Mouse (Mus musculus): ENCODE results near the gene Pxdn. TPM values are rescaled to one million over a fixed set of nuclear protein-coding genes. Genes with fewer than 3 reads are reported as not detected.
A peak's percentile ranks its signal among the peaks of the same experiment; 100 is the strongest.

Pxdn gene
- total RNA-seq, 2 experiments from 2014 or later = 61.1 to 68.1 TPM

DNA sequence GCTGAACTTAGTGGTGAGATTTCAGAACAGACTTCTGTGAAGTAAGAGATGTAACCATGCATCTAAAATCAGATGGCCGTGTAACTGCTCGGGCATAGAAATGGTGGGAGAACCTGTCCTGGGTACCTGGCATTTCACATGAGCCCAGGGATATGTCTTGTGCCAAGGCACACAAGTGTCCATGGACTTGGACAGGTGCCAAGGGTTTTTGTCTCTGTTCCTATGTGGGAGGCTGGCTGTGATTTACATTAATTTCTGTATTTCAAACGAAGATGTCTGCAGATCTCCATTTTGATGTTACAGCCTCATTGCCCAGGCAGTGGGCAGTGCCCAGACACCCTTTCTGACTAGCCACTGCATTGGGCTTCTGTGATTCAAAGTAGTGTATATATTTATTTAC is 79.7 kb downstream of the Pxdn start:
- no peak for DNase-seq (ENCODE audit: extremely low spot score in 1 of 2, low spot score in 1 of 2)

DNA sequence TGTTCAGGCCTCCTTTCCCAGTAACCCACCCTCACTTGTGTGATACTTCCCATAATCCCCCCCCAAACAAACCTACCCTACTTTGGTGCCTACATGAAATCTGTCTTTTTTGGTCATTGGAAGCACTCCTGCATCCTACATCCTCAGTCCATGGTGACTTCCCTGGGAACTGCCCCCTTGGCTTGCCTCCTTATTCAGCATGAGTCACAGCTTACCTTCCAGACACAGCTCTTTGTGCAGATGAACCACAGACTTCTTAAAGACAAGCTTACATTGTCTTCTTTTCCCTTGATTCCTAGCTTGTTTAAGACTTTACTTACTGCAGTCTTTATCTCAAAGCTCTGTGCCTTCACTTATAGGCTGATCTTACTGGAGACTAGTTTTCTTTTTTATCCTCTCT is 83.0 kb downstream of the Pxdn start:
- no peak for DNase-seq (ENCODE audit: extremely low spot score in 1 of 2, low spot score in 1 of 2)

DNA sequence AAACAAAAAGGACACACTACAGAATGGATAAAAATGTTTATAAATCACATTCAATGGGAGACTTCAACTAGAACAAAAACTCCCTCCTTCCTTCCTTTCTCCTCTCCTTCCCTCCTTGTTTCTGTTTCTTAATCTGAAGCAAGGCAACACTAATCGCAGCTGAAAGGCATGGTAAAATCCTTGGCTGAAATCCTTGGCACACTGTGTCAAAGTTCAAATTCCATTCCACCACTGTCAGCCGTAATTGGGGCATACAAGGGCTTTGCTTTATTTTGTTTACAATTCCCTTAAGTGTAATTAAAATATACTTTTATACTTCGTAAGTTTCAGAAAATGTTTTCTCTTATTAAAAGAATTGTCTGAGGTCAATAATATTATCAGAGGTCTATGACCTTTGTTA is 86.1 kb downstream of the Pxdn start:
- no peak for DNase-seq (ENCODE audit: extremely low spot score in 1 of 2, low spot score in 1 of 2)

- no peak for DNase-seq (ENCODE audit: extremely low spot score in 1 of 2, low spot score in 1 of 2)
These were observed 86.9 kb downstream of the Pxdn start for GRCm38 (mm10) chr12:30024264-30024825.

DNA sequence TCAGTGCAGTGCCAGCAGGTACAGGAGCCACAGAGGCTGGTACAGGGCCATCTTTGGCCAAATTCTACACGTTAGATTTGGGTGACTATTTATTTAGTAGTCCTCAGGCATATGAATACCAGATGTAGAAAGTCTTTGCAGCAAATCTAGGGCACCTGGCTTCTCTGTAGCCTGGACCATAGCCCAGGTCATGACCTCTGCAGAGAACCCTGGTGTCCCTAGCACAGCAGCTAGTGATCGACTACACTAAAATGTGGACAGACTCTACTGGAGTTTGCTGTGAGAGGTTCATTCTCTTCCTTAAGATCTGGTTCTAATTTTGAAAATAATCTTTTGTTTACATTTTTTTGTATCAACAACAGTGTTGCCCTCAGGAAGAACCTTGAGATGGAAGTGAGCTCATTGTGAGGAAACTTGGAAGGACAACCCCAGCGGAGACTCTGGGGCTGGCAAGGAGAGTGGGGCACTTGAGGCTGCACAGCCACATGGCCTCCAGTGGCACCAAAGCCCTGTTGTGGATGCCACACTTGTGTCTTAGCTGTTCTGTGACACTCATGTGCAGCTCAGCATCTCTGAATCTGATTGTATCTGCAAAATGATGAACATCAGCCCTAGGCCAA is 90.4 kb downstream of the Pxdn start:
- DNase-seq (ENCODE audit: extremely low spot score in 1 of 2, low spot score in 1 of 2) = no peak

DNA sequence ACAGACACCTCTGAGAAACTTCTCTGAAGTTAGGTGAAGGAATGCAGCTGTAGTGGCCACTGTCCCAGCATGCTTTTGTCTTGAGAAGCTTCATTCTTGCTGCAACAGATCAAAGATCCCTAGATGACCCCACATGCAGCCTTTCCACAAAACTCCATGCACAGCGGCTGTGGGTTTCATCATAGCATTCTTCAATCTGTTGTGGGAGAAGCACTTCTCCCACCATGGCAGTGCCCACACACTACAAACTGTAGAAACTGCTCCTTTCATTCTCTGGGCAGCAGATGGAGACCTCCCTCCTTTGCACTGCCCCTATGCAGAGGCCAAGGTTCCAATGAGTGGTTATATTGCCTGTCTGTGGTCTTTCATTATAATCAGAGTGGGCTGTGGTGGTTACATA is 91.7 kb downstream of the Pxdn start:
- DNase-seq (ENCODE audit: extremely low spot score in 1 of 2, low spot score in 1 of 2) = no peak

- no peak for DNase-seq (ENCODE audit: extremely low spot score in 1 of 2, low spot score in 1 of 2)
These were observed 93.2 kb downstream of the Pxdn start for GRCm38 (mm10) chr12:30030571-30030970.

GRCm38 (mm10) chr12:30034681-30035080 is 97.3 kb downstream of the Pxdn start:
- no peak for DNase-seq (ENCODE audit: extremely low spot score in 1 of 2, low spot score in 1 of 2)

GRCm38 (mm10) chr12:30035406-30035805 is 98.0 kb downstream of the Pxdn start:
- no peak for DNase-seq (ENCODE audit: extremely low spot score in 1 of 2, low spot score in 1 of 2)

DNA sequence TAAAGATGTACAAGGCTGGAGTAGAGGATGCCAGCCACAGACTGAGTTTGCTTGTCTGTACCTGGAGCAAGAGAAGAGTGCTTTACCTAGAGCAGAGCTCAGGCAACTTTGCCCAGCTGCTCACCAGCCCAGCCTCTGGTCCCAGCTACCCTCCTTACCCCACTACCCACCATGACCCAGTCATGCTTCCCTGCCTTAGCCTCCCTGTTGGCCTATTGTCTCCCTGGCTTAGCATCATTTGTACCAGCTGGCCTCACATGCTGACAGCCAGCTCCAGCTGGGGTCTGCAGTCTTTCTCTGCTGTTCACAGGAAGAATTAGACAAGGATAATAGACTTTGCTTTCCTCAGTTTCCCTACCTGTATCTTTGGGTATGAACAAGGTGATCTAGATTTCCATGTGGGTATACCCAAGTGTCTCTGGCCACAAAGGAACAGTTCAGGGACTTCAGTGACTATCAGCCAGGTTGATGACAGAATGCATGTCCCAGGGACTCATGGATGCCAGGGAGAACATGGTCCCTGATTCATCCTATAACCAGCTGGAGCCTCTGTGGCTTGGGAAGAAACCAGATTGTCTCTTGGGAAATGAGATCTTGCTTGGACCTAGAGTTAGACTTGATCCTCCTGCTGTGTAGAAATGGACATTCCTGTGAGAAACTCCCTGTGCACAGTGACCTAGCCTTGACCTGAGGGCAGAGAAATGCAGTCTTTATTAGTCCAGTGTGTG is 98.6 kb downstream of the Pxdn start:
- no peak for DNase-seq (ENCODE audit: extremely low spot score in 1 of 2, low spot score in 1 of 2)

DNA sequence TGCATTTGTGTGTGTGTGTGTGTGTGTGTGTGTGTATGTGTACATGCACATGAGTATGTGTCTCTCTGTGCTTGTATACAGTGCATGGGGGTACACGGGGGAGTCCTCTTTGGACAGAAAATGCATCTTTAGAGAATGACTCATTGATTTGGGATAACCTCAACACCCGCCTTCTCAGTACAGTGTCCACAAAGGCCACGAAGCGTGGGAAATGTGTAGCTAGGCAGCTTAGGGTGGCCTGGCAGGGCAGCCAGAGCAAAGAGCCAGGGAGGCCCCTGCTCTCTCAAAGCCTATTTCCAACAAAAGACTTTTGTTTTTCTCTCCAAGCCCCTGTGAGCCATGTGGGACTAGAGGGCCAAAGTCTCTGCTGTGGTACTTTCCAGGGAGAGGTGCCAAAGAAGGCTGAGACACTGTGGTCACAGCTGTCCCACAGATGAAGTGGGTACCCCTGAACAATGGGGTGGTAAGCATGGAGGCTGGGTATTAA is 99.2 kb downstream of the Pxdn start:
- no peak for DNase-seq (ENCODE audit: extremely low spot score in 1 of 2, low spot score in 1 of 2)

GRCm38 (mm10) chr12:30039565-30039964 is 102.2 kb downstream of the Pxdn start:
- peak in 1 of 2 experiments; percentile 50 for DNase-seq (ENCODE audit: extremely low spot score in 1 of 2, low spot score in 1 of 2)

- peak in 1 of 2 experiments; percentile 33 for DNase-seq (ENCODE audit: extremely low spot score in 1 of 2, low spot score in 1 of 2)
These were observed 102.7 kb downstream of the Pxdn start for GRCm38 (mm10) chr12:30040150-30040549.

DNA sequence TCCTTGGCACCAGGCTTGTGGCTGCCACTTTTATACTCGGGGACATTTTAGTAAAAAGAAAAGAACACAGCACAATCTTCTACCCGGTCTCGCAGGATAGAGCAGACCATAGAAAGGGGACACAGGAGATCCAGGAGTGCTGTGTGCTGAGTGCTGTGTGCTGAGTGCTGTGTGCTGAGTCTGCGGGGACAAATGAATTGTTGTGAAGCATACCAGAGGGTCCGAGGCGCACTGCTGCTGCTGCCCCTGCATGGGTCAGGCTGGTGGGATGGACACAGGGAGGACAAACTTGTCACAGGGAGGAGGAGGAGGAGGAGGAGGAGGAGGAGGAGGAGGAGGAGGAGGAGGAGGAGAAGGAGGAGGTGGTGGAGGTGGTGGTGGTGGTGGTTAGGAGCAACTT is 111.4 kb downstream of the Pxdn start:
- no peak for DNase-seq (ENCODE audit: extremely low spot score in 1 of 2, low spot score in 1 of 2)

DNA sequence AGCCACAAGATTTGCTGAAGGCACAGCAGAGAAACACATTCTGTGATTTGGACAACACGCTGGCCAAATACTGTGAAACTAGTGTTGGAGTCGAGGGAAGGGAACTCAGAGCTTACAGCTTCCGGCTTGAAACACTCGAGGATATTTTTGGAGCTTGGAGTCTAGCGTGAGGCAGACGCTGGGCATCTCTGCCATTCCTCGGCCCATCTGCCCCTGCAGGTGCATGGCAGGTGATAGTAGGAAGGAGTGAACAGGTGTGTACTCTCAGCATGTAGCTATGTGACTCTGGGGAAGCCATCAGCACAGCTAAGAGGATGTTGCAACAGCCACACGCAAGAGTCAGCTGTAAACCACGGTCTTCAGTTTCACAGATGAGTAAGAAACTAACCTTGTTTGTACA is 112.4 kb downstream of the Pxdn start:
- DNase-seq (ENCODE audit: extremely low spot score in 1 of 2, low spot score in 1 of 2) = no peak

GRCm38 (mm10) chr12:30050235-30050634 is 112.8 kb downstream of the Pxdn start:
- DNase-seq (ENCODE audit: extremely low spot score in 1 of 2, low spot score in 1 of 2) = peak in 1 of 2 experiments; percentile 72

DNA sequence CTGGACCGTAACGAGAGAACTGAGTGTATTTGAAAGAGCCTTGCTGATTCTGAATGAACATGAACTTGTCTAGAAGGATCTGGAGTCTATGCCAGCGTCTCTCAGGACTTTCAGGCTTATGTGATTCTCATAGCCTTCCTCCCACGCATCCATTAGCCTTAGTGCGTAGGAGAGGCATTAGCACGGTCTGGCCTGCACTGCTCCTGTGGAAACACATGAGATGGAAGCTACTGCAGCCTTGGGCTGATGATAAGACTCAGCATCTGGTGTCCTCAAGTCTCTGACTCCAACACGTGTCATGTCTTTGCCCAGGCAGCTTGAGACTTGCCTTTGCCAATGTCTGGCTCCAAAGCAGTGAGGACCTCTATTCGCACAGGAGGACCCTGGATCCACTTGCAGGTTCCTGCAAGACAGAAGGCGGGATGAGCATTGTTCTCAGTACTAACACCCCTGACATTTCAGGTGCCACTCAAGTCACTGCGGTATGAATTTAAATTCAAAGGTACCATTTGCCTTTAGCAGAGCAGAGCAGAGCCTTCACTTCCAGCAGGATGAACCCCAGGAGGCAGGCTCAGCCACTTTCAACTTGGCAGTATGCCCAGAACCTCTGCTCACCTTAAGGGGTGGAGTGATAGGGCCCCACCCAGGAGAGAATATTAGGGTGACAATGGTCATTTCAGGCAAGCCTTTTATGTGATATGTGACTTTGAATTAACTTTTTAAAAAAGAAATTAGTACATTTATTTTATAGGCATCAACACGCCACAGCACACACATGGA is 117.5 kb downstream of the Pxdn start:
- no peak for DNase-seq (ENCODE audit: extremely low spot score in 1 of 2, low spot score in 1 of 2)

DNA sequence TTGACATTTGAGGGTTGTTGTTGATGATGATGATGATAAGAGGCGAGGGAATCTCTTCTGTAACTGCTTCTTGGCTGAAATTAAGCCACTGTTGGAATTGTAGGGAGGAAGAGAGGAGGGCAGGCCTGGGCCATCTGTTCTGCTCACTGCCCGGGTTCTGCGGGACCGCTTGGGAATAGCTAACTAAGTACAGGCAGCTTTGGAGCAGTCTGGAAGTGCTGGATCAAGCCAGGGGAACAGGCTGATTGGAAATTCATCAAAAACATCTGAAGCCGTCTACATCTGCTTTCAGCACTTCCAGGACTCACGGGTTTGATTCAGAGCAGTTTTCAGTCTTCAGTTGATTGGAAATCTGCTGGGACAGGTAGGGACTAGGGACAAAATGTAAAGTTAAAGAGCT is 120.6 kb downstream of the Pxdn start:
- no peak for DNase-seq (ENCODE audit: extremely low spot score in 1 of 2, low spot score in 1 of 2)

- DNase-seq (ENCODE audit: extremely low spot score in 1 of 2, low spot score in 1 of 2) = no peak
These were observed 124.2 kb downstream of the Pxdn start for GRCm38 (mm10) chr12:30061503-30062117.

DNA sequence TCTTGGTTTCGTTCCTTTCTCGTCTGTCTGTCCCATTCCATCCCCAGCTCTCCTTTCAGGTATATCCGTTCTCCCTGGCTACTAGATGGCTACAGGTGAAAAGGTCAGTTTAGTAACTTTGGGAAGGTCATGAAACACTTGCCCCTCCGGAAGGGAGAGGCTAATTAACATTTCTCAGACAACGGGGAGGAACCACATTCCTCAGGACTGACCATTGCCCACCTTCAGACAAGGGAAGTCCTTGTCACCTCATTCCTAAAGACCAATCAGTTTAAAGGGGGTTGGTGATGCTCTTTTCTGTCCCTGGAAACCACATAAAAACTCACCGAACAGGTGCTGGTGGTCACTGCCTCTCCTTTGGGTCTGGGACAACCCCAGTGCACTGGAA is 124.7 kb downstream of the Pxdn start:
- DNase-seq (ENCODE audit: extremely low spot score in 1 of 2, low spot score in 1 of 2) = no peak

Measured in layer of hippocampus, postnatal 25 days (tissue).